Mouse (Mus musculus) gastrocnemius, adult 8-10 months (tissue): ENCODE data around the gene Ctf2. TPM values are rescaled to one million over a fixed set of nuclear protein-coding genes. Genes with fewer than 3 reads are reported as not detected.
A peak's percentile ranks its signal among the peaks of the same experiment; 100 is the strongest.
"Not testable (repeated sequence)": the region's sequence is repeated elsewhere in the genome, so short reads cannot be mapped to it uniquely, and the experiment has no call there.

Experiments
- DNase-seq, 2 experiments: peaks; one replicate each; pipeline ENCODE4 v3.0.0; 2022; ENCODE audit warnings: low spot score in 2 of 2
- total RNA-seq, 4 experiments: library from RNA; stranded (reverse); gene quantifications; 2 replicates each; pipeline ENCODE4 v1.2.4; 2022

Gene Ctf2
- total RNA-seq, 4 experiments from 2014 or later: not detected

DNA sequence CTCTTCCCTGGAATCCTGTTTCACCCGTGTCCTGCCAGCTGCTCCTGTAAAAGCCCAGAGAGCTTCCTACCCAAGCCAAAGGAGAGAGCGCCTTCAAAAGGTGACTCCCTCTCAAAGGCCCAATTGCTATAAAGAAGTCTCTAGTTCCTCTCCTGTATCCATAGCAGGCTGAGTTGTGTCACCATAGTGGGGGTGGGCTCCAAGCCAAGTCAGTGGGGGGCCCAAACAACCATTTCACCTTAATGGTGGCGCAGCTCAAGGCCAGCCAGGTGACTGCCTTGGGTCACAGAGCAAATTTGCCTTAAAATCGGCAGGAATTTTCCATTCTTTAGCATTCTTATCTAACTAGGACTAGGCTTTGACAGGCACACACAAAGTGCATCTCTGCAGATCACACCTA, 17.1 kb downstream of the Ctf2 start:
- no peak for DNase-seq

DNA sequence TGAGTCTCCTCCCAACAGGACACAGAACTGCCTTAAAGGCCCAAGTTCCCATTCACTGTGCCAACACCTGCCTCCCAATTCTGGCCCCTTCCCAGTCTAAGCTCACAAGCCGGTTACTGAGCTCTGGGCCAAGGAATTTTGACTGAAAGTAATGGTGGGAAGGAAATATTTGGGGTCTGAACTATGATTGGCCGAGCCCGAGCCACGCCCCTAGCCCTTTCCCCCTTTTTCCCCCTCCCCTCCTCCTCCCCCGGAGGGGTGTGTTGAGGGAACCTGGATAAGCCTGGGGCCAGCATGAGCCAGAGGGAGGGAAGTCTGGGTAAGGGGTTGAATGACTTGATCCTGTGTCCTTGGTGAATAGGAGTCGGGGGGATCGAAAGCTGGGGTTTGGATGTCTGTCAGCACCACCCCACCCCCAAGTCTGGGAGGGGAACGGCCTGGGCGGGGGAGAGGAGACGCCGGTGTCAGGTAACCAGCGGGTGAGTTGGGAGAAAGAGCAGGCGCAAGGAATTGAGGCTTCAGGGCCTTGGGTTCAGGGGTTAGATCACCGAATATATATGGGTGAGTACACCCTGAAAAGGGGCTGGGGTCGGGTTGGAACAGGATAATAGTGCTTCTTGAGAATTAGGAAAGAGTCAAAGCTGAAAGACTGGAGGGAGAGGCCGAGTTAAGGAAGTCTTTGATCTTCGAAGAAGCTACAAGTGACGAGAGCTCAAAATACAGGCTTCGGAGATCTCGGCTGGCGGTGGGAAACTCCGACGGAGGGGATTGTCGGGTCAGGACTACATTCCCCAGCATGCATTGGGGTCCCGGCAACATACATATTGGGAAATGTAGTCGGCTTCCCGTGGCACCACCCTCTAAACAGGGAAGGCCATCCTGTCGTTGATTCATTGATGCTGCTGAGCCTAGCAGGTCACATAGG, 19.2 kb downstream of the Ctf2 start, which contains the start of gene Ctf1:
Gene Ctf1 (plus strand): TSS at position 276 of the 925 bp plus-strand sequence.
- DNase-seq: peak; percentile 63 to 66

DNA sequence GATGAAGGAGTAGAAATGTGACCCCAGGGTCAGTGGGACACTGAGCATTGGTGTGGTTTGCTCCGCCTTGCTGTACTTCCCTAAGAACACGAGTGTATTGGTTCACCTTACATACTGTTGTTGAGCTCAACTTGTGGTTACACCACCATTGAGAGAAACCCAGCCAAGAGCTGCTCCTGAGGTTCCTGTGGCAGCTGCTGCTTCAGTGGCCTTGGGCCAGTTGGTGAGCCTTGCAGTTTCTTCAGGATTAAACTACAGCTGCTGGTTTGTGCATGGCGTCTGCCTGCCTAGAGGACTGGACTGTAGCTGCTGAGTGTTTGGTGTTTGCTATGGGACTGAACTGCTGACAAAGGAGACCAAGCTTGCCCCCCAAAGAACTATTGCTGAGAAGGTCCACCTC, 20.5 kb downstream of the Ctf2 start:
- peak in 1 of 2 experiments; percentile 32 for DNase-seq

DNA sequence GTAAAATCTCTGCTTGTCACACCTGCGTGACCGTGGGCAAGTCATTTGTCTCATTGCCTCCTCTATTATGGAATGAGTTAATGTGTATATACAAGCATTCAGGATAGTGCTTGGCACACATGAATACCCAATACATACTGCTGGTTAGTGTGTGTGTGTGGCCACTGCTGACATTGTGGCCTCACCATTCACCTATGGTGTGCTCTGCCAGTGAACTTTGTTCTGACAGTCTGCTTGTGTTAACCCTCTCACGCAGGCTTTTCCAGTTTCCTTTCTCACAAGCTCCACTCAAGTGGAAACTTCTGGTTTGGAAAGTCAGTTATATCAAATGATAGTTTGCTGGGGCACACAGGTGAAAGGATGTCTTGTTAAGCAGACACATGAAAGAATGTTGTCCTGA, 20.9 kb downstream of the Ctf2 start:
- DNase-seq: no peak

DNA sequence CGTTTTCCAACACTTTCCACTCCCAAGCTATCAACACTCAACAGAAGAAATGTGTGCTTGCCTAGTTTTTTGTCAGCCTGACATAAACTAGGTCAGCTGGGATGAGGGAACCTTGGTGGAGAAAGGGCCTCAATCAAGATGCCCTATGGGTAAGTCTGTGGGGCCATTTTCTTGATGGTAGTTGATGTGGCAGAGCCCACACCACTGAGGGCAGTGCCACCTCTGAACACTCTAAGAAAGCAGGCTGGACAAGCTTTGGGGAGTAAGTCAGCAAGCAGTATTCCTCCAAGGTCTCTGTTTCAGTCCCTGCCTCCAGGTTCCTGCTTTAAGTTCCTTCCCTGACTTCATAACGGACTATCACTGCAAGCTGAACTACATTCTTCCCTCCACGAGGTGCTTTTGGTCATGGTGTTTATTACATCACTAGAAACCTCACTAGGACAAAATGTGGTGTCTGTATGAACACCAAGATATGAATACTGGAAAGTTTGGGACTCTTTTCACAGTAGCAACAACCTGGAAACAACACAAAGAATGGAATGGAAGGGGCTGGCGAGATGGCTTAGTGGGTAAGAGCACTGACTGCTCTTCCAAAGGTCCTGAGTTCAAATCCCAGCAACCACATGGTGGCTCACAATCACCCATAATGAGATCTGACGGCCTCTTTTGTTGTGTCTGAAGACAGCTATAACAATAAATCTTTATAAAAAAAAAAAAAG, 22.5 kb downstream of the Ctf2 start:
- DNase-seq: no peak

DNA sequence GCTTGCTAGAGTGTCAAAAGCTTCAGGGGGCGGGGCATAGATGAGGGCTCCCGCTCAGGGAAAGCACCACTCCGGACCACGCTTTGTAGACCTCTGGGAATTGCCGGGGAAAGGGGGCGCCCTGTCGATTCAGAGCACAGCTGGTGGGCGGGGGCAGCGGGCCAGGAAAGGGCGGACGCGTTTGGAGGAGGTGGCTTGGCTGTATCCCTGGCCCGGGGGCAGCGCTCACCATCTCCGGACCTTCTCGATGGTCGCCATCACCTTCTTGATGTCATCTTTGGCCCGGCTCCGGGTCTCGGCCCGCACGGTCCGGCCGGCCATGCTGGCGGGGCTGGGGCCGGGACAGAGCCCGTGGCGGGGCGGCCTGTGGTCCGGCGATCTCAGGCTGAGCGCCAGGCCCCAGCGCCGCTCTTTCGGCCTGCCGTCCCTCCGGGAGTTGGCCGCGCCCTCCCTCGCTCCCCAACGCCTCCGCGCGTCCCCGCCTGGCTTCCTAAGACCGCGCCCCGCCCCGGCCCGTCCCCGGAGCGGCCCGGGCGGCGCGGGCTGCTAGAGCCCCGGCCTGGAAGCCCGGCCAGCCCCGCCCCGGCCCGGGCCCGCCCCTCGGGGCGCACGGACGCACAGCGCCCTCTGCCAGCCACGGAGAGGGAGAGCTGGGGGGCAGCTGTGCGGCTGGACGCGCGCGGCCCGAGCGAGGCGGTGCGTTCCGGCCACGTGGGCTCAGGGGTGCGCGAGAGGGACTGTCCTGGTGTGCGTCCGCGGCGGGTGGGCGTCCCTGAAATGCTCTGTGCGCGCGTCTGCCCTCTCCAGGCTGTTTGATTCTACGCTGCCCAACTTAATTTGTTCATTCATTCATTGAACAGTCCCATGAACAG, 23.5 kb downstream of the Ctf2 start, which contains the start of gene Bcl7c:
Gene Bcl7c (minus strand): TSS at position 727 of the 872 bp plus-strand sequence.
- DNase-seq: peak; percentile 84 to 86

GRCm38 (mm10) chr7:127707957-127708206, 24.1 kb downstream of the Ctf2 start:
- DNase-seq: no peak

GRCm38 (mm10) chr7:127707045-127707956, 24.7 kb downstream of the Ctf2 start:
- no peak for DNase-seq

DNA sequence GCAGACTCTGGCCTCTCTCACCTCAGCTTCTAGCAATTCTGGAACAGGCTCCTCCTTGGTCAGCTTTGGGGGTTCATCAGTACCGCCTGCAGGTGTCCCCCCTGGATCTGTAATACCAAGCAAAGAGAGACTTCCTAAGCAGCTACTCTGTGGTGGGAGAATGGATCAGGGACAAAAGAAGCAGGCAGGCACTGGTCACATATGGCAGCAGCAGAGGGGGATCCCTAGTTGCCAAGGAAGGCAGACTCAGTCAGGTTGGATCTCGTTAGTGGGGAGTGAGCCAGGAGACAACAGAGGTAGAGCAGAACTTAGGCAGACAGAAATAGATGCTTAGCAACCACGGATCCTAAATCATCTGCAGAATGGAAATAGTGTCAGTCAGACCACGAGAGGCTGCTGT, 26.3 kb downstream of the Ctf2 start:
- DNase-seq: no peak

DNA sequence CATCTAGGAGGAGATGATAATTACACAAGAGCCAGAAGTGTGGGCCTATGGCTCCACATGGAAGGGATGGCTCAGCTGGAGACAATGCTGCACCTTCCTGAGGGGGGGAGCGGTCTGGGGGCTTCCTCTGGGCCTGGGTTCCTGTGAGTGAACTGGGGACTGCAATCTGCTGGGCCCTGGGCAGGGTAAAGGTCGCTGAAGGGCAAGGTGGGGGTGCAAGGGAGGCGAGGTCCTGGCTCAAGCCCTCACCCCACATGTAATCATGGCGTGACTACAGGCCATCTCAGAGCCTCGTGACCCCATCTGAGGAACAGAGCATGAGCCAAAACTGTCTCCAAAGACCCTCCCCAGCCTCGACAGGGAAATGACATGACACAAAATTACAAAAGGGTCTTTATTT, 27.4 kb downstream of the Ctf2 start:
- no peak for DNase-seq

GRCm38 (mm10) chr7:127703561-127704178, 28.3 kb downstream of the Ctf2 start:
- no peak for DNase-seq

- DNase-seq: no peak
These were observed 31.1 kb downstream of the Ctf2 start for GRCm38 (mm10) chr7:127700712-127701331.

- no peak for DNase-seq
These were observed 33.0 kb downstream of the Ctf2 start for GRCm38 (mm10) chr7:127698986-127699385.

DNA sequence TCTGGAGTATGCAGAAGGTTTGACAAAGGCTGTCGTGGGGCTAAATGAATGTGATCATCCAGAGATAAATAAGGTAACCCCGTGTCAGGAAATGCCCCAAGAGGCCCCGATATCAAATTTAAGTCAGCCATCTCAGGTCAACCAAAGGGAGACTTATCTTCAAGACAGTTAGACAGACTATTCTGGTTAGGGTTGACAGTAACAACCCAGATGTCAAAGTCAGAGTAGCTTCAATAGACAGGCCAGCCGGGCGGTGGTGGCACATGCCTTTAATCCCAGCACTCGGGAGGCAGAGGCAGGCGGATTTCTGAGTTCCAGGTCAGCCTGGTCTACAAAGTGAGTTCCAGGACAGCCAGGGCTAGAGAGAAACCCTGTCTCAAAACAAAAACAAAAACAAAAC, 38.2 kb downstream of the Ctf2 start:
- not testable (repeated sequence) for DNase-seq

DNA sequence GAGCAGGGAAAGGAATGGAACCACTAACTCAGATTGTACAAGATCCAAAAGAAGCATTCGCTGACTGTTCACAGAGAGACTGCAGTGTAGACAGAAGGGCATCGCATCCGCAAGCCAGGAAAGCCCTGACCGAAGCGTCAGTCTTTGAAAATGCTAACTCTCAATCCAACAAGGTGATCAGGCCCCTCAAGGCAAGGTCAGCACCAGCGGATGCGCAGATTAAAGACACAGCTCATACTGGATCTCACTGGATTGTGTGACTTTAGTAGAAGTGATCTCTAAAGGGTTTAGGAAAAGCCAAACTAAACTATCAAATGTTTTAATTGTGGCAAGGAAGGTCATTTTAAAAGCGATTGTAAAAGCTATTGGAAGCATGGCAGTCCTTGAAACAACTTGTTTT, 38.7 kb downstream of the Ctf2 start:
- no peak for DNase-seq

GRCm38 (mm10) chr7:127691221-127691989, 40.6 kb downstream of the Ctf2 start:
- peak; percentile 82 to 85 for DNase-seq

GRCm38 (mm10) chr7:127689626-127690280, 42.2 kb downstream of the Ctf2 start:
- no peak for DNase-seq

- DNase-seq: no peak
These were observed 43.0 kb downstream of the Ctf2 start for GRCm38 (mm10) chr7:127688935-127689334.
